ENCODE assay signal across 30 mouse cellular contexts in the genomic region with DNA sequence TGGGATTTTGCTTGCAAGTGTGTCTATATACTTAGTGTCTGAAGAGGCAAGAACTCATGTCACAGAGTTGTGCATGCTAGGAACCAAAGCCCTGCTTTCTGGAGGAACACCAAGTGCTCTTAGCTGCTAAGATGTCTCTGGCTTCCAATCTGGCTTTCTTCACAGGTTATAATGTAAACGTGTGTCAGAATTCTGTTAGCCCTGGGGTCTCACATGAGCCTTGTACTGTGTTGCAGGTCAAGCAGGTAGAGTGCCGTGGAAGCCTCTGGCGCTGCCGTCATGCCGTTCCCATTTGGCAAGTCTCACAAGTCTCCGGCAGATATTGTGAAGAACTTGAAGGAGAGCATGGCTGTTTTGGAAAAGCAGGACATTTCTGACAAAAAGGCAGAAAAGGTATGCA. TPM values are rescaled to one million over a fixed set of nuclear protein-coding genes. Genes with fewer than 3 reads are reported as not detected.
"Had no signal": no experiment of that assay in that cellular context is flagged by ENCODE, and none has a peak within 500 bp of the region (broad histone marks: within the 10 kb centered on the region; RNA-seq: fewer than 3 reads in every experiment).

No protein-coding gene starts in this region.

- H3K27ac ChIP-seq: heart, embryonic 13.5 days; heart, embryonic 15.5 days; hindbrain, embryonic 10.5 days; hindbrain, embryonic 12.5 days; hindbrain, embryonic 13.5 days; hindbrain, embryonic 14.5 days; hindbrain, embryonic 15.5 days; hindbrain, postnatal 0 days; intestine, embryonic 15.5 days; kidney, embryonic 15.5 days; kidney, postnatal 0 days; layer of hippocampus, adult 2 months; left cerebral cortex, adult 2 months had no signal

- DNase-seq: heart, postnatal 10 days; heart, postnatal 14 days; heart, postnatal 36 days; heart, postnatal 4 days; kidney, adult 11 months; kidney, adult 18-20 months; kidney, adult 2 months; kidney, adult 8-10 months; kidney, adult 9 months; kidney, postnatal 10 days; kidney, postnatal 14 days; kidney, postnatal 25 days; kidney, postnatal 36 days; kidney, postnatal 4 days; layer of hippocampus, adult 9-11 months; layer of hippocampus, postnatal 36 days had no signal

- H3K9ac ChIP-seq: heart, embryonic 12.5 days; heart, embryonic 13.5 days; heart, embryonic 15.5 days; hindbrain, embryonic 12.5 days; hindbrain, embryonic 13.5 days; hindbrain, embryonic 14.5 days; hindbrain, embryonic 15.5 days; intestine, embryonic 15.5 days; kidney, embryonic 15.5 days had no signal

- H3K4me3 ChIP-seq: heart, embryonic 12.5 days; heart, embryonic 13.5 days; heart, embryonic 15.5 days; hindbrain, embryonic 10.5 days; hindbrain, embryonic 12.5 days; hindbrain, embryonic 13.5 days; hindbrain, embryonic 15.5 days; intestine, embryonic 15.5 days; kidney, embryonic 15.5 days; layer of hippocampus, adult 2 months; left cerebral cortex, adult 2 months had no signal

- H3K27me3 ChIP-seq: heart, embryonic 12.5 days; heart, embryonic 13.5 days; heart, embryonic 15.5 days; hindbrain, embryonic 12.5 days; hindbrain, embryonic 13.5 days; hindbrain, embryonic 15.5 days; intestine, embryonic 15.5 days; kidney, embryonic 15.5 days had no signal

RNA-seq across cellular contexts. Expression of a gene that starts 39.7 kb away (rescaled TPM):
- total RNA-seq: hindbrain, postnatal 0 days; left cerebral cortex, adult 2 months had no signal
